ENCODE assay signal across 8 mouse cellular contexts in genomic region chr3:78958781-78959180, GRCm38 (mm10).
DNase-seq lines count a peak whose midpoint lies in the region; ATAC-seq and TF ChIP-seq lines count a peak whose summit lies in the region.

No protein-coding gene starts in this region.

- H3K9me3 ChIP-seq in heart, embryonic 12.5 days (replicated peaks): no peaks in the 10 kb centered on the region
- H3K9me3 ChIP-seq in E14TG2a.4 (ENCODE audit: low read length): no peaks in the 10 kb centered on the region

- no peak overlapping the region for H3K27ac ChIP-seq in heart, embryonic 12.5 days (ENCODE audit: poor library complexity, severe bottlenecking)
- no peak overlapping the region for H3K27ac ChIP-seq in layer of hippocampus, adult 2 months

- H3K27me3 ChIP-seq in heart, embryonic 12.5 days (replicated peaks): no peaks in the 10 kb centered on the region
- H3K27me3 ChIP-seq in E14TG2a.4 (ENCODE audit: insufficient read depth, low read length): no peaks in the 10 kb centered on the region; the same call in 1 of the 2 replicates

- peaks cover 3% of the 10 kb centered on the region; the same call in 1 of the 2 replicates for H3K4me1 ChIP-seq in heart, embryonic 12.5 days (replicated peaks)
- H3K4me1 ChIP-seq in E14TG2a.4 (replicated peaks; ENCODE audit: low read depth, low read length): 0 out of 2 replicates have a peak, but pooled peaks cover 2% of the 10 kb centered on the region

- DNase-seq in heart, postnatal 25 days (ENCODE audit: low spot score): no peak
- peak; percentile 32 for DNase-seq in cerebellum, adult 8-10 months
- DNase-seq in layer of hippocampus, adult 2 months (ENCODE audit: low spot score in 2 of 2): peak; percentile 39 to 40
- DNase-seq in naive thymus-derived CD4-positive, alpha-beta T cell, adult 2 months (ENCODE audit: low read depth): peak; percentile 77
- no peak for DNase-seq in spleen, adult 12 weeks (ENCODE audit: low spot score)

- H3K4me3 ChIP-seq in heart, embryonic 12.5 days: no peak overlapping the region
- no peak overlapping the region for H3K4me3 ChIP-seq in E14TG2a.4 (replicated peaks; ENCODE audit: low read length)
- H3K4me3 ChIP-seq in layer of hippocampus, adult 2 months: no peak overlapping the region

- 28% methylated on average over 1 of the region's 1 CpGs for WGBS in heart, embryonic 12.5 days

- peak; percentile 11; the same call in 1 of the 2 replicates for ATAC-seq in heart, embryonic 12.5 days (ENCODE audit: insufficient number of reproducible peaks, low FRiP score)
- ATAC-seq in hematopoietic stem cell, adult 5-6 weeks (replicated peaks in 1 of 2; ENCODE audit: insufficient read depth in 1 of 2, low FRiP score in 2 of 2, low TSS enrichment in 1 of 2, low read depth in 1 of 2, poor library complexity in 2 of 2, severe bottlenecking in 2 of 2): peak; percentile 80 to 84

- TF ChIP-seq CTCF in E14TG2a.4 (conservative IDR thresholded peaks at IDR 0.05; ENCODE audit: low read length): peak; percentile 94
- peak; percentile 97 for TF ChIP-seq CTCF in layer of hippocampus, adult 2 months (conservative IDR thresholded peaks at IDR 0.05)

- no peak overlapping the region for H3K9ac ChIP-seq in heart, embryonic 12.5 days

- no peak overlapping the region for H3K4me2 ChIP-seq in heart, embryonic 12.5 days

- intact Hi-C loops in heart, postnatal 25 days (cut with DNase I): loop anchor here (2.0 to 10.0 kb wide), 4 partner anchors 134 to 629 kb away; no protein-coding TSS in a partner anchor

- no peaks in the 10 kb centered on the region for H3K36me3 ChIP-seq in heart, embryonic 12.5 days
- no peaks in the 10 kb centered on the region for H3K36me3 ChIP-seq in E14TG2a.4 (ENCODE audit: insufficient read depth, low read length)

Comparison
In these comparisons a context has a peak if more than half of its experiments do, and no peak if none do; other contexts are left out.
1. DNase-seq: peak in cerebellum, adult 8-10 months (single experiment), layer of hippocampus, adult 2 months (2 of 2) and naive thymus-derived CD4-positive, alpha-beta T cell, adult 2 months (single experiment); none in heart, postnatal 25 days (single experiment) and spleen, adult 12 weeks (single experiment).